Mouse (Mus musculus) gastrocnemius, adult 18-20 months (tissue): Measurements from ENCODE around the gene Rhbdl1. TPM values are rescaled to one million over a fixed set of nuclear protein-coding genes. Genes with fewer than 3 reads are reported as not detected.

Experiments
- DNase-seq: peaks from one replicate; pipeline ENCODE4 v3.0.0; 2021; ENCODE audit warnings: low spot score
- long read RNA-seq, 2 experiments: library from polyadenylated mRNA; stranded (forward); transcript quantifications; one replicate each; pipeline ENCODE4 v2.0.0; 2021
- total RNA-seq, 2 experiments: library from RNA; stranded (reverse); gene quantifications; 2 replicates each; pipeline ENCODE4 v1.2.3; 2021

Rhbdl1 gene
- total RNA-seq: 10 to 100 TPM; 10.7 to 14.7 TPM
- long read RNA-seq, experiment 1, transcript Rhbdl1-201 (8 exons, 1,711 nt): major isoform, 24 of 33 reads
- long read RNA-seq, experiment 1, partial matches to known transcripts: 7 of 33 reads
- long read RNA-seq, experiment 1, other reads (novel, unspliced or antisense): 2 of 33 reads
- long read RNA-seq, experiment 2, transcript Rhbdl1-201 (8 exons, 1,711 nt): major isoform, 22 of 45 reads
- long read RNA-seq, experiment 2, partial matches to known transcripts: 9 of 45 reads
- long read RNA-seq, experiment 2, other reads (novel, unspliced or antisense): 14 of 45 reads

DNA sequence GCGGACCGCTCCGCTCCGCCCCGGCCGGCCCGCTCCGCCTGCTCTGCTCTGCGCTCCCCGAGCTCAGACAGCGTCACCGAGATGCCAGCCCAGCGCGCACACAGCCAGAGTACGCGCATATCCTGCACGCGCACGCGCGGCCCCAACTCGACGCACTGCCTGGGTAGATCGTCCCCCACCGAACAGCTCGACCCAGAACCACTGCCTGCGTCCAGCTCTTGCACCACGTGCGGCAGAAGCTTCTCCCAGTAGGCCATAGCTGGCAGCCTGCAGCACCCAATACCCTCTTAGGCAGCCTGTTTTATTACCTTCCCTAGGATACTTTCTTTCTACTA is at the start of gene Rhbdl1:
TSS of gene Rhbdl1 (minus strand) at position 220 of the 335 bp plus-strand sequence.
- peak; percentile 85 for DNase-seq

DNA sequence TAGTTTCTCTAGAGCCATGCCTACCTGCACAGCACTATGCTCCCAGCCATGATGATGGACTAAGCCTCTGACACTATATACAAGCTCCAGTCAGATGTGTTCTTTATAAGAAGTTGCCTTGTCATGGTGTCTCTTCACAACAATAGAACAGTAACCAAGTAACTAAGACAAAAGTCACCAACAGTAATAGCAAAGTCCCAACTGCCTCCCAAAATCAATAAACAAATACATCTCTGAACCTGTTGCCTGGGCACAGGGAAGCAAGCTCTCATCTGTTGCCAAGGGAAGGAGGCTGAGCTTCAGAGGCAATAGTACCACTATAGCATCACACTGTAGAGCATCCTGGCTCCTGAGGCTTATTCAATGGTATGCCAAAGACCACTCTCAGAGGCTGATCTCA is 49.7 kb upstream of the Rhbdl1 start:
- no peak for DNase-seq

DNA sequence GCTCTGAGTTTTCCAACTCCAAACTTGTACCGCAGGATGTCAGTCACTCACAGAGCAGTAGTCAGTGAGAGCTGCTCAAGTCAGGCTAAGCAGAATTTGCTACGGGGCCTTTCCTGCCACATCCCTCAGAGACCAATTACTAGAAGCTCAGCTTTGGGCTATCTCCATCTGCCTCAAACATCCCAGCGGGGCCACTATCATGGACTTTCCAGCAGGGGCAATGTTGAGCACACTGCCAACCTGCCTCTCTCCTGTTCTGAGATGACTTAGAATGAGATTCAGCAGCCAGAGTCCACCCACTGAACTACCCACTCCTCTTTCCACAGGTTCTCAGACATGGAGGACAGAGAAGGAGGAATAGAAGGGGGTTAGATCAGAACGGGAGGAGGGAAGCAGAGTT is 48.5 kb upstream of the Rhbdl1 start:
- DNase-seq: no peak

DNA sequence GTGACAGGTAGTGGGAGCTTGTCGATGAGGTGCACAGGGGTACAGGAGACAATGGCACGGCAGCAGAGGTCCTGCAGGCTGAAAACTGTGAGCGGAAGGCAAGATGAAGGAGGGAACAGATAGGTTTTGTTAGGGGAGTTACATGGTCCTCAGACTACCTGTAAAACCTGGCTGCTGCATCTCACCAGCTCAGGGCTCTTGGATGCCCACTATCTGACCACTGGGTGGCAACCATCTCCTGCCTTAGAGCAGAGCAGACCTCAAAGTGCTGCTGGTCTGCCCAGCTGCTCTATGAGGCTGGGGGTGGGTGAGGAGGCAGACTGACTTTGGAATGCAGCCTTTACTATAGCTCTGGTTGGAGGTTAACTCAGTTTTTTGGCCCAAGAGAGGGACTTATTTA is 46.7 kb upstream of the Rhbdl1 start:
- DNase-seq: no peak

DNA sequence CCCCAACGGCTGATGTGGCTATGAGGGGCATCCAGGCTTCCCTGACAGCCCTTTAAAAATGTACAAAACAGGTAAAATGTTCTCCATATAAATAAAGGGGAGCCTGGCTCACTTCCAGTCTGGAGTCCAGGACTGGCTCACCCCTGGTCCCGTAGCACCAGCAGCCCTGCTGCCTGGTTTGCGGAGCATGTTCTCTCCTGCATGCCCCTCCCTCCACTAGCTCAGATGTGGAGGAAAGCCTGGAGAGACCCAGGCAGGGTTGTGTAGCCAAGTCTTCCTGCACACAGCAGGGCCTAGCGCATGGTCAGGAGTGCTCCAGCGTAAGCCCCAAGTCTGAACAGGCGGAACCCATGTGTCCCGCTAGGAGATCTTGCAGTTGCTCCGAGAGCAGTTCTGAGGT is 46.2 kb upstream of the Rhbdl1 start:
- DNase-seq: no peak

DNA sequence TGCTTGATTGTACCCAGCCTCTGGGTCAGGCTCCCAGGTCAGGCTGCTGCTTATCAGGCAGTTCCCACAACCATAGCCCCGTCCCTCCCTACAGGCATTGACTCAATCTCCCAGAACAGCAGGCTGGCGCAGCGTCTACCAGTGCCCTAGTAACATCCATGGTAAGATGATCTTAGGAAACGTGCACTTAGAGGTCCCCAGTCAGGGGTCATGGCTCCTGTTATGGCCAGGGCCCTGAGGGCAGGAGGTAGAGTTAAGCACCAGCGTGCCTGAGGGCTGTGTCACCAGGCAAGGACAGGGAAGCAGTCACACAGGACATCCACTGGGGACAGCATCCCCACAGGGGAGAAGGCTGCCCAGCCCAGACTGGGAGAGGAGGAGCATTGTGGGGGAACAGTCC is 45.2 kb upstream of the Rhbdl1 start:
- no peak for DNase-seq

DNA sequence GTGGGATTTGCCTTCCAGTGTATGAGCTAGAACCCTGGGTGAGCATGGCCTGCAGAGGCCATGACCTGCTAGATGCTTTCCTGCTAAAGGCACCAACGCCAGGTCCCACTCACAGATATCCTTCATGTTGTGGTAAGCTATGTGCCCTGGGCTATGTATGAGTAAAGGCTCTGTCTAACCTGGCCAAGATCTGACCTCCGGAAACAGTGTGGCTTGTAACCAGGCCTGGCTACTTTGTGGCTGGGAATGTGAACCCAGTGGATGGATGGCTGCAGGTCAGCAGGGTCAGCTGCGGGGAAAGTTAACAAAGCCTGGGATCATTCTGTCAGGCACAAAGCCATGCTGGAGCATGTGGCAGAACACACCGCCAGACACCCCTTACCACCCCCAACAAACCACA is 44.6 kb upstream of the Rhbdl1 start:
- no peak for DNase-seq

DNA sequence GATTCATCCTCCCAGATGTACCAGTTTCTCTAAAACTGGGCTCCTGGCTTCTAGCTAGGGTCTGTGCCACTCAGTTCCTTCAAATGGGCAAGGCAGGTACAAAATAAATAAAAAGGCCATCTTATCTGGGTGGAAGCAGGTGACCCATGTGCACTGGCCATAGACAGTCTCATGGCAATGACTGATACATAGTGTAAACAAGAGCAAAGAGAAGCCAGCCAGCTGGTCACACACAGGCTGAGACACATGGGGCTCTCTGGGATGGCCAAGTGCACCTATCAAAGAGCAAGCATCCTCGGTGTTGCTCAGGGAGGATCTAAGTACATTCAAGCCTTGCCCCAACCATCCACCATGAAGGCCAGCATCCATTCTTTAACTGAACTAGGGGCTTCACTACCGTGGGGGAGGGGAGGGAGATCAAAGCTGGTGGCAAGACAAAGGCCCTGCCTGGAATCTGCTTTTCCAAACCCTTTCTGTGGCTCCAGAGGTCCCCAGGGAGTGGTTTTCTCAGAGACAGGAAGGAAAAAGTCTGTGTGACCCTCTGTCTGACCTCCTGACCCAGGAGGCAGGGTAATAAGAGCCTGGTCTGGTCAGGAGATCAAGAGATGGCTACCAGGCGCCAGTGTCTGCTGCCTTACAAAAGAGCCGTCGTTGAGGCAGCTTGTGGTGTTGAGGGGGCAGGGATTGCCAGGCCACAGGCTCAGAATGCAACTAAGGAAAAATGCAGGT is 44.0 kb upstream of the Rhbdl1 start:
- DNase-seq: no peak

DNA sequence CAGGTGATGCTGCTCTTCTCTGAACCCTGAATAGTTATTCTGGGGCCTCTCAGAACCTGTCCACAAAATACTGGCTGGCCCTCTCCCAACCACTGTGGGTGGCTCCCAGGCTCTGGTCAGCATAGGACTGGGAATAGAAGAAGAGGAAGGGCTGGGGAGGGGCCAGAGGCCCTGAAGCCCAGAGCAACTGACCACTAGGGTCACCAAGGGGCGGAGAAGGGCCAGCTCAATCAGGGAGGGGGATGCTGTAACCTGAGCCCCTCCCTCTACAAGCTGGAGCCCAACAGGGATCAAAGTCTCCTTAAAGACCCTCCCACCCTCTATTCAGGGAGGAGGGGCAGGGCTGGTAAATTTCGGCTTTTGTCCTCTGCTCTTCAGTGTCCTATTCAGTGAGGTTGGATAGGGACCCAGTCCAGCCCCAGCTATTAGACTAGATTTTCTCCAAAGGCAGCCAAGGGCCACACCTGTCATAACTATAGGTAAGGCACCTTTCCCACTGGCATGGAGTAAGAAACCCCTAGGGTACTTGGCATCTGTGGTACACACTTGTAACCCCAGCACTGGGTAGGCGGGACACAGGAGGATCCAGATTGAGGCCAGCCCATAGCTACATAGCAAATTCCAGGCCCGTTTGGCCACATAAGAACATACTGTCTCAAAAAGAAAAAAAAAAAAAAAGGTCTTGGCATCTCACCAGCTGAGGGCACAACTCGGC is 43.3 kb upstream of the Rhbdl1 start, which contains the start of gene Wfikkn1:
TSS of gene Wfikkn1 (minus strand) at position 663 of the 715 bp plus-strand sequence.
- no peak for DNase-seq

DNA sequence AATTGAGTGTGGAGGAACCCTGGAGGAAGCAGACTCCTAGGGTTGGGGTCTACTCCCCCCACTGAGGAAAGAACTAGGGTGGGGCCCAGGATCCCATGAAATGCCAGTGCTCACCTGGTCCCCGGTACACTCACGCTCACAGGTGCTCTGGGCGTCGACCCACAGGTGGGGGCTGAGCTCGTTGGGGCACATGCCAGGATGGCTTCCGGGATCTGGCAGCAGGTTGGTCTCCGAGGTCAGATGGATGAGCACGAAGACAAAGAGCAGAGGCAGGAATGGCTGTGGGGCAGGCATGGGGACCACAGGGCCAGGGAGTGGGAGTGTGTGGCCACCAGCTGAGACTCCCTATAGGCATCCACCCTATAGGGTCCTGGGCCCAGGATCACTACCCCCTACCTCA is 42.7 kb upstream of the Rhbdl1 start:
- DNase-seq: no peak

DNA sequence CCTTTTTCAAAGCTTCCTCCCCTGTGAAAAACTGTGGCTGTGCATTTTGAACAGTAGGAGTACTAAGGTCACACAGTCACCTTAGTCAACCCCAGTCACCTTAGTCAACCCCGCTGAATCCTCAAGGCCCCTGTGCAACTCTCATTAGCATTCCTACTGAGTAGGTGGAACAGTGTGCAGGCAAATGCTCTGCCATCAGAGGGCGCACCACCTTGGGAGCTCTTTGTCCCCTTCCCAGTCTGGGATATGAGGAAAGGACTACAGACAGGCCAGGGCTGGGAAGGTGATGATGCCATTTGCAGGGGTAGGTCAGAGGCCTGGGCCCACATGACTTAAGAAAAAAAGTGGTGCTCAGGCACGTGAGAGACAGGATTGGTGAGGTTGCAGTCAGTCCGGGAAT is 42.2 kb upstream of the Rhbdl1 start:
- no peak for DNase-seq

DNA sequence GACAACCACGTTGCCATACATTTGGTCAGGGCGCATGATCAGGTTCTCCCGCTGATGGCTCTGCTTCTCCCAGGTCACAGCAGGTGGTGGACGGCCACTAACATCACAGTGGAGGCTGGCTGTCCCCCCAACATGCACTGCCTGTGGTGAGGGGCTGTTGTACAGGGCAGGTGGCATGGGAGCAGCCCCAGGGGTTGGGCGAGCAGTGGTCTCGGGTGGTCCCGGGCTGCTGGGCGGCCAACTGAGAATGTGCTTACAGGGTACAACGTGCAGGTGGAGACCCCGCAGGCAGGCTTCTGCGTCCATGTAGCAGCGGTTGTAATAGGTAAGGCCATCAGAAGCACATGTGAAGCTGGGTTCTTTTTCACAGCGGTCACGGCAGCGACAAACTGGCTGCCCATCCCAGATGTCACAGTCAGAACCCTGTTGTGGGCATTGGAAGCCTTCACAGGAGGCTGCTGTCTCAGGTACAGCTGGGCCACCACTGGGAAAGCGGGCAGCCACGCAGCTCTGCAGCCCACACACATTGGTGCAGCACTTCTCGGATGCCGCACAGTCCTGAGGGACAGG is 41.6 kb upstream of the Rhbdl1 start:
- DNase-seq: no peak

DNA sequence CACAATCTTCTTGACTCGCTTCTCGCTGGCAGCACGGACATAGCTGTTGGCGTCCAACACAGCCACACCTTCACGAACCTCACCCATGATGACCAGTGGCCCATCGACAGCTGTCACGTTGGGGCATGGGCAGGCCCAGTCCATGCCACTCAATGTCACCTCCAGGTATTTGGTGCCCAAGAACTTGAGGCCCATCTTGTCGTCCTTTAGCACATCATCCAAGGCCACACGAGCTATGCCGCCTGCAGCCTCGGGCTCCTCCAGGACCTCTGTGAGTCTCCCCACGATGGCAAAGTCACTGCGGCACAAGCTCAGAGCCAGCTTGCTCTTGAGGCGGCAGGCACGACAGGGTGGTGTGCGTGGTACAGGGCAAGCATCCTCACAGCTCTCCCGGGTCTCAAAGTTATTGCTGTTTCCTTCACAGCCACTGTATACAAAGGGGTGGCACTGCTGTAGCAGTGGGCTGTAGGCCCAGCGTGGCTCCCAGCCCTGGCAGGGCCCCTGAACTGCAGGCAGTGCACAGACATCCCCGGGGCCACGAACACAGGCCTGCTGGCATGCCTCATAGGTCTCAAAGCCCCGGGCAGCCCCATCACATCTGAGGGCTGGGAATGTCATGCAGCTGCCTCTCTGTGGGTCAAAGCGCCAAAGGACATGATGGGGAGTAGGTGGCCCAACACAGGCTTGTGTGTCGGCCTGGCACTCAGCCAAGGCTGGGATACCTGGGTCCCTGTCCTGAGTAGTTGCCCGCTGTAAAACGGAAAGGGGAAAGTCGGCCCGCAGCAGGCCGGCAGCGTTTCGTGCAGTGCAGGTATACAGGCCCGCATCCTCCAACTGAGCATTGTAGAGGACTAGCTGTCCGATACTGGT is 40.9 kb upstream of the Rhbdl1 start:
- no peak for DNase-seq

DNA sequence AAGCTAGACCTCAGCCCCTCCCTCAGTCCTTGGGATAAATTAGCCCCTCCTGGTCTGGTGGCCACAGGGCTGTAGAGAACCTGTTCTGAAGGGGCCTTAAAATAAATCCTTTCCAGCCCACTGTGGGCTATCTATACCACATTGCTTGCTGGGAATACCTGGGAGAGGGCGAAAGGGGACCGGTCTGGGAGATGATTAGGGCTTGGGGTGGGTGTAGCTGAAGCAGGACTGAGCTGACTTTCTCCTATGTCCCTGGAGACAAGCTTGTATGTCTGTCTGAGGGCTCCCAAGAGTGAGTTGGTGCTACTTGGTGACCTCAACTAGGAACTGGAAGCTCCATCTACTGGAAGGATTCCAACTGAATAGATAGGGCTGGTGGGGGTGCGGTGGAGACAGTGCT is 39.9 kb upstream of the Rhbdl1 start:
- DNase-seq: no peak

DNA sequence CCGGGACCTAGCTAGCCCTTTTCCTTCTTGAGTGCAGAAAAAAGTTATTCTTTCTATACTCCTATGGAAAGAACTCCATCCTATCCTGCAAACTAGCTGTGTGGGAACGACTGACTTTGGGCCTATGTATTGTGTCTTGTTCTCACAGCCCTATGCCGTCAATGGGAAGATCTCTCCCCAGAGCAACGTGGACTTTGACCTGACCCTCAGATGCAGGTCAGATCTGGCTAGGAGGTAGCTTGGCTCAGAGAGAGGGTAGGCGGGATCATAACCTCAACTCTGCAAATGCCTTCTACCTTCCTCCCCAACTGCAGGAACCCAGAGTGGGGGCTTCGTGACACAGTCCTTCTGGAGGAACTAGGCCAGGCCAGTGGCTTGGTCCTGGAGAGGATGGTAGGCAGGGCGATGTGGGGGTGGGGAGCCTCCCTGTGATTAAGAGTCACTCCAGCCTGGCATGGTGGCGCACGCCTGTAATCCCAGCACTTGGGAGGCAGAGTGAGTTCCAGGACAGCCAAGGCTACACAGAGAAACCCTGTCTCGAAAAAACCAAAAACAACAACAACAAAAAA is 39.3 kb upstream of the Rhbdl1 start:
- DNase-seq: no peak

DNA sequence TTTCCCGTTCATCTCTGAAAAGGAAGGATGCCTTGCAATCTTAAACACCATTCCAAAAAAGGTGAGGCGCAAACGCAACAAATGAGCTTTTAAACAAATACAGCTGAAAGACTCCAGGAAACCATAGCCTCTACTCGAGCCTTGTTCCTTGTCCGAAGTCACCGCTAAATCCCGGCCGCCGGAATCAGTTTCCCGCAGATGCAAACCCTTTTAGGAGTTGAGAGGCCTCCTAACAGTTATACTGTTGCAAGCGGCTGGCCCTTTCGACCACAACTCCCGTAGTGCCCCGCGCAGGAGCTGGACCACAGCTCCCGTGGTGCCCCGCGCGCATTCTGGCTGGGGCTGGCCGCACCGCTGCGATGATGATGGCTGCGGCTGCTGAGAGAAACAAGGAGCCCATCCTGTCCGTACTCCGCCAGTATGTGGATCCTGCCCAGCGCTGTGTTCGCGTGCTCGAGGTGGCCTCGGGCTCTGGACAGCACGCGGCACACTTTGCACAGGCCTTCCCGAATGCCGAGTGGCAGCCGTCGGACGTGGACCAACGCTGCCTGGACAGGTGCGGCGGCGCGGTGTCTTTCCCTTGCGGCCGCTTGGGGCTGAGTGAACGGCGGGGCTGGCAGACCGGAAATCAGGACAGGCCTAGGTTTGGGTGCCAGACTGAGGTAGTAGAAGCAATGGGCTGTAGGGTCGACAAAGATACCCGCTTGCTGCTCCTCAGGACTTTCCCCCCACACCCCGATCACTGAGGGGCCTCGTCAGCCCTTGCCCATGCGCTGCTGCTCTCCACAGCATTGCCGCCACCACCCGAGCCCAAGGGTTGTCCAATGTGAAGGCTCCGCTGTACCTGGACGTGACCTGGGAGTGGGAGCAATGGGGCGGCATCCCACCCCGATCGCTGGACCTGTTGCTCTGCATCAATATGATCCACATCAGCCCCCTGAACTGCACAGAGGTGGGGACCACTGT is 38.4 kb upstream of the Rhbdl1 start:
- peak; percentile 87 for DNase-seq

DNA sequence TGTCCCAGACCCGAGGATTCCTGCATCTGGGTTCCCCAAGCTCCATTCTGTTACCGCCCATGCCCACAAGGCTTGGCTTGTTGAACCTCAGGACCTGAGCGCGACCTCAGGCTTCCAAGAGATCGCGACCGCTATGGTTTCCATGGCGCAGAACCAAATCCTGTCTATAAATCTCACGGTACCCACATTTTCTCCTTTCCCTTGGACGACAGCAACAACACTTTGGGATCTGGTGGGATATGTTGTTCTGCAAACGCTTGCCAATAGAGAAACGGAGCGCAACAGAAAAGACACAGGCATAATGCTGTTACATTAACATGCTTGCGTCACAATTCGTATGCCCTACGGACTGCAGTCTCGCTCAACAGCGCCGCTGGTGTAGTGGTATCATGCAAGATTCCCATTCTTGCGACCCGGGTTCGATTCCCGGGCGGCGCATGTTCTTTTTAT is 37.7 kb upstream of the Rhbdl1 start, which contains the start of gene Mettl26:
TSS of gene Mettl26 (plus strand) at position 354 of the 450 bp plus-strand sequence.
- DNase-seq: peak; percentile 94

DNA sequence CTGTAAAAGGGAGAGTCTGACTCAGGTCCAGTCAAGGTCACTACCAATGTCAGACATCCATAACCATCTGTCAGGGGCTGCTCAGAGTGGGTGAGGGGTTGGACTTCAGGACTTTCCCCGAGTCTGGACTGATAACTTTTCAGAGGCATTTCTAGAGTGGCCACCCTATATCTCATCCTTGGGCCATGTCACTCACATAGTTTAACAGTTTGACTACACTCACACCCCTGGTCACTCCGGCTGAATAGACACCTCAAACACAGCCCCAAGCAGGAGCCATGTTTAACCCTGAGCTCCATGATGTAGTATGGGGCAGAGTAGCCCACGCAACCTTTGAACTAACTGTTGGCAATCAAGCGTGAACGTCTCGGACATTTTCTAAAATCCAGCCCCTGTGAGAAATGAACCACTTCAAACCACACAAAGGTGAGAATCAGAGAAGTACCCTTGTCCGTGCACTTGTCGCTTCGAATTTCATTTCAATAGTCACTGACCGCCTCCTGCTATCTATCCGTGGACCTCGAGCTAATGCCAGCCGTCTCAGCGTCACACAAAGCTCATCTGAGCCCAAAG is 37.1 kb upstream of the Rhbdl1 start:
- DNase-seq: no peak
